Comparison of ENCODE assay signal across 19 mouse cellular contexts in the genomic region with DNA sequence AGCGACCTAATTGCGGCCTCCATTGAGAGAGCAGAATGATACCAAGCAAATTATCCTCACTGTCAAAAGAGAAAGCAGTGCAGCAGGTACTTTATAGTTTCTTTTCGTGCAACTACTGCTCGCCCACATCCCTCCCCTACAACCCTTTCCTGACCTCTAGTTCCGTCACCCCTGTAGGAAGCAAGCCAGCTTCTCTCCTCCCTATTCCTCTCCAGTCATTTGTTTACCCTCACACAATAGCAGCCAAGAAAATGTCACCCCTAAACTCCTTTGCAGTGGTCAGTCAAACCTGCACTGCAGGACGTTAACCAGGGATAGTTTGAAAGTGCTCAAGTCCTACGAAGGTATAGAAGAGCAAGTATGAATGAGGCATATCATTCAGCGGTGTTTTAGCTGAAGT.
DNase-seq lines count a peak whose midpoint lies in the region; ATAC-seq and TF ChIP-seq lines count a peak whose summit lies in the region.
"Had no signal": no experiment of that assay in that cellular context is flagged by ENCODE, and none has a peak within 500 bp of the region (broad histone marks: within the 10 kb centered on the region; RNA-seq: fewer than 3 reads in every experiment).

No protein-coding gene starts in this region.

- no peak overlapping the region for H3K9ac ChIP-seq in heart, embryonic 16.5 days (ENCODE audit: low read length)
- H3K9ac ChIP-seq in heart, embryonic 11.5 days (ENCODE audit: low read depth, low read length), result no peak overlapping the region
- H3K9ac ChIP-seq in midbrain, embryonic 11.5 days (ENCODE audit: low read length), result no peak overlapping the region
- H3K9ac ChIP-seq in midbrain, embryonic 14.5 days (replicated peaks; ENCODE audit: low read length), result no peak overlapping the region
- H3K9ac ChIP-seq: embryonic facial prominence, embryonic 13.5 days; forebrain, embryonic 15.5 days; hindbrain, embryonic 12.5 days; limb, embryonic 12.5 days; liver, embryonic 14.5 days; midbrain, embryonic 12.5 days; neural tube, embryonic 12.5 days had no signal

- no peak overlapping the region for H3K27ac ChIP-seq in heart, embryonic 16.5 days (ENCODE audit: low read length)
- H3K27ac ChIP-seq in heart, embryonic 11.5 days (ENCODE audit: low read depth, low read length), result no peak overlapping the region
- H3K27ac ChIP-seq in midbrain, embryonic 11.5 days (ENCODE audit: low read depth, low read length), result no peak overlapping the region
- no peak overlapping the region for H3K27ac ChIP-seq in midbrain, embryonic 14.5 days (replicated peaks; ENCODE audit: low read depth, low read length)
- no peak overlapping the region for H3K27ac ChIP-seq in cerebellum, adult 2 months (ENCODE audit: insufficient read depth, low read length)
- H3K27ac ChIP-seq: embryonic facial prominence, embryonic 13.5 days; forebrain, embryonic 15.5 days; heart, embryonic 10.5 days; hindbrain, embryonic 12.5 days; limb, embryonic 12.5 days; liver, embryonic 14.5 days; midbrain, embryonic 12.5 days; neural tube, embryonic 12.5 days had no signal

- ATAC-seq in heart, embryonic 16.5 days (replicated peaks; ENCODE audit: extremely low read depth, insufficient read depth, low FRiP score), result peak; percentile 45; the same call in 1 of the 2 replicates
- ATAC-seq in heart, embryonic 11.5 days (replicated peaks; ENCODE audit: insufficient number of reproducible peaks, low FRiP score, low TSS enrichment), result no peak
- no peak for ATAC-seq in midbrain, embryonic 11.5 days (ENCODE audit: low FRiP score)
- ATAC-seq in midbrain, embryonic 14.5 days (ENCODE audit: low FRiP score, low TSS enrichment), result no peak
- ATAC-seq: forebrain, embryonic 15.5 days had no signal

- H3K9me3 ChIP-seq in heart, embryonic 16.5 days (replicated peaks; ENCODE audit: control insufficient read depth, low read length), result no peaks in the 10 kb centered on the region
- no peaks in the 10 kb centered on the region for H3K9me3 ChIP-seq in heart, embryonic 11.5 days (replicated peaks; ENCODE audit: control insufficient read depth, low read length)
- no peaks in the 10 kb centered on the region for H3K9me3 ChIP-seq in midbrain, embryonic 11.5 days (ENCODE audit: control insufficient read depth, low read length)
- H3K9me3 ChIP-seq in midbrain, embryonic 14.5 days (ENCODE audit: control insufficient read depth, low read length), result no peaks in the 10 kb centered on the region
- H3K9me3 ChIP-seq: embryonic facial prominence, embryonic 13.5 days; forebrain, embryonic 15.5 days; heart, embryonic 10.5 days; hindbrain, embryonic 12.5 days; limb, embryonic 12.5 days; midbrain, embryonic 12.5 days; neural tube, embryonic 12.5 days had no signal

- DNase-seq in midbrain, embryonic 11.5 days (ENCODE audit: low spot score, missing footprints), result peak; percentile 54
- no peak for DNase-seq in midbrain, embryonic 14.5 days
- peak; percentile 23 for DNase-seq in retina, postnatal 1 day
- no peak for DNase-seq in yolk sac, embryonic 10.5 days (ENCODE audit: low spot score)
- no peak for DNase-seq in cerebellum, adult 2 months
- DNase-seq: cerebellum, adult 9-10 months; gastrocnemius, postnatal 36 days; kidney, adult 9 months; thymus, adult 2 months had no signal

- 43% methylated on average over 8 of the region's 8 CpGs for WGBS in heart, embryonic 16.5 days
- WGBS in heart, embryonic 11.5 days (ENCODE audit: insufficient replicate concordance), result 60% methylated on average over 8 of the region's 8 CpGs
- WGBS in midbrain, embryonic 11.5 days, result 70% methylated on average over 8 of the region's 8 CpGs
- 76% methylated on average over 8 of the region's 8 CpGs for WGBS in midbrain, embryonic 14.5 days
- WGBS in cerebellum, adult 2 months, result 70% methylated on average over 8 of the region's 8 CpGs

- H3K4me3 ChIP-seq in heart, embryonic 16.5 days (ENCODE audit: low read length), result no peak overlapping the region
- no peak overlapping the region for H3K4me3 ChIP-seq in heart, embryonic 11.5 days (ENCODE audit: low read depth, low read length)
- no peak overlapping the region for H3K4me3 ChIP-seq in midbrain, embryonic 11.5 days (ENCODE audit: low read depth, low read length)
- no peak overlapping the region for H3K4me3 ChIP-seq in midbrain, embryonic 14.5 days (replicated peaks; ENCODE audit: low read depth, low read length)
- H3K4me3 ChIP-seq in cerebellum, adult 2 months (replicated peaks; ENCODE audit: insufficient read depth, low read depth, low read length), result no peak overlapping the region
- H3K4me3 ChIP-seq: embryonic facial prominence, embryonic 13.5 days; forebrain, embryonic 15.5 days; heart, embryonic 10.5 days; hindbrain, embryonic 12.5 days; limb, embryonic 12.5 days; midbrain, embryonic 12.5 days; neural tube, embryonic 12.5 days had no signal

- no peaks in the 10 kb centered on the region for H3K36me3 ChIP-seq in heart, embryonic 16.5 days (ENCODE audit: control insufficient read depth, insufficient read depth)
- H3K36me3 ChIP-seq in heart, embryonic 11.5 days (ENCODE audit: control insufficient read depth, insufficient read depth, low read length), result no peaks in the 10 kb centered on the region
- H3K36me3 ChIP-seq in midbrain, embryonic 11.5 days (ENCODE audit: control insufficient read depth, insufficient read depth, low read length), result no peaks in the 10 kb centered on the region
- no peaks in the 10 kb centered on the region for H3K36me3 ChIP-seq in midbrain, embryonic 14.5 days (ENCODE audit: control insufficient read depth, insufficient read depth, low read length)
- H3K36me3 ChIP-seq: embryonic facial prominence, embryonic 13.5 days; forebrain, embryonic 15.5 days; heart, embryonic 10.5 days; hindbrain, embryonic 12.5 days; limb, embryonic 12.5 days; midbrain, embryonic 12.5 days; neural tube, embryonic 12.5 days had no signal

- no peak overlapping the region for H3K4me2 ChIP-seq in heart, embryonic 16.5 days (ENCODE audit: low read depth, low read length)
- no peak overlapping the region for H3K4me2 ChIP-seq in heart, embryonic 11.5 days
- no peak overlapping the region for H3K4me2 ChIP-seq in midbrain, embryonic 11.5 days
- no peak overlapping the region for H3K4me2 ChIP-seq in midbrain, embryonic 14.5 days (ENCODE audit: low read length)
- H3K4me2 ChIP-seq: embryonic facial prominence, embryonic 13.5 days; forebrain, embryonic 15.5 days; hindbrain, embryonic 12.5 days; limb, embryonic 12.5 days; midbrain, embryonic 12.5 days; neural tube, embryonic 12.5 days had no signal

- no peaks in the 10 kb centered on the region for H3K27me3 ChIP-seq in heart, embryonic 16.5 days (ENCODE audit: control insufficient read depth, insufficient read depth, low read length)
- no peaks in the 10 kb centered on the region for H3K27me3 ChIP-seq in heart, embryonic 11.5 days (ENCODE audit: control insufficient read depth, insufficient read depth, low read length)
- H3K27me3 ChIP-seq in midbrain, embryonic 11.5 days (ENCODE audit: control insufficient read depth, insufficient read depth, low read length), result no peaks in the 10 kb centered on the region
- no peaks in the 10 kb centered on the region for H3K27me3 ChIP-seq in midbrain, embryonic 14.5 days (ENCODE audit: control insufficient read depth, insufficient read depth, low read length)
- no peaks in the 10 kb centered on the region for H3K27me3 ChIP-seq in cerebellum, adult 2 months (ENCODE audit: control insufficient read depth, insufficient read depth, low read length)
- H3K27me3 ChIP-seq: embryonic facial prominence, embryonic 13.5 days; forebrain, embryonic 15.5 days; hindbrain, embryonic 12.5 days; limb, embryonic 12.5 days; midbrain, embryonic 12.5 days; neural tube, embryonic 12.5 days had no signal

- H3K4me1 ChIP-seq in heart, embryonic 16.5 days (ENCODE audit: control insufficient read depth, insufficient read depth, low read length), result peaks cover 5% of the 10 kb centered on the region
- no peaks in the 10 kb centered on the region for H3K4me1 ChIP-seq in heart, embryonic 11.5 days (ENCODE audit: control insufficient read depth, insufficient read depth, low read length)
- no peaks in the 10 kb centered on the region for H3K4me1 ChIP-seq in midbrain, embryonic 11.5 days (ENCODE audit: control insufficient read depth, insufficient read depth, low read length)
- no peaks in the 10 kb centered on the region for H3K4me1 ChIP-seq in midbrain, embryonic 14.5 days (ENCODE audit: control insufficient read depth, insufficient read depth, low read length)
- no peaks in the 10 kb centered on the region for H3K4me1 ChIP-seq in cerebellum, adult 2 months (ENCODE audit: control insufficient read depth, insufficient read depth, low read length)
- H3K4me1 ChIP-seq: midbrain, embryonic 12.5 days; neural tube, embryonic 12.5 days had no signal

- TF ChIP-seq CTCF in cerebellum, adult 2 months (IDR thresholded peaks at IDR 0.05; ENCODE audit: borderline replicate concordance, insufficient read depth, low read depth, low read length), result no peak

- TF ChIP-seq POLR2A in cerebellum, adult 2 months (IDR thresholded peaks at IDR 0.05; ENCODE audit: borderline replicate concordance, insufficient read depth, low read length), result no peak

Comparison
In these comparisons a context has a peak if more than half of its experiments do, and no peak if none do; other contexts are left out.
1. DNase-seq: peak in midbrain, embryonic 11.5 days (single experiment) and retina, postnatal 1 day (single experiment); none in midbrain, embryonic 14.5 days (single experiment), yolk sac, embryonic 10.5 days (single experiment) and cerebellum, adult 2 months (0 of 2).